Mouse (Mus musculus): Measurements from ENCODE around the gene R3hdm4.

DNA sequence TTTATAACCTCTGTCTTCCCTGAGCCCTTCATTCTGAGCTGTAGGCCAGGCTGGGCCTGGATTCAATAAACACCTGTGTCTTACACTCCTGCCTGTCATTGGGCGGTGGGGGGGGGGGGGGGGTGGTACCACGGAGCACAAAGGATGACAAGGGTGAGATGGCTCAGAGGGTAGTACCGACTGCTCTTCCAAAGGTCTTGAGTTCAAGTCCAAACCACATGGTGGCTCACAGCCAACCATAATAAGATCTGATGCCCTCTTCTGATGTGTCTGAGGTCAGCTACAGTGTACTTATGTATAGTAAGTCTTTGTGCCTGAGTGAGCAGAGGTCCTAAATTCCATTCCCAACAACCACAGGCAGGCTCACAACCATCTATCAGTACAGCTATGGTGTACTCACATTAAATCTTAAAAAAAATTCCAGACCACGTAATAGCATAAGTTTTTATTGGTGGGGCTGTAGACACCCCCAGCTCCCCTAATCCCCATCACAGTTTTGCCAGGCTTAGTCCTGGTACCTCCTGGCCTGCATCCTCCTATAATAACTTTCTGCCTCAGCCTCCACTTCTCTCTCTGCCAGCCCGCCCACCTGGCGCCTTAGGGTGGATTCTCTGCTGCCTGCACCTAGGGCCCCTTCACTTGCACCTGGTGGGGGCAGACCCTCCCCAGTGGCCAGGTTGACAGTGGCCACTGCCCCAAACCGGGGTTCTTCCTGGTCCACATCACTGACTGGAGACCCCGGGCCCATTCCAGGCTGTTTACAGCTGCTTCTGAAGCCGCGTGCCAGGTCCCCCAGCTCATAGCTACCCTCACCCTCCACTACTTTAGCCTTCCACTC lies 56.4 kb downstream of the R3hdm4 start:
- TF ChIP-seq CHD1 (IDR thresholded peaks at IDR 0.05; ENCODE audit: low read depth, low read length) = no peak
- no peak for TF ChIP-seq ZNF384 (IDR thresholded peaks at IDR 0.05; ENCODE audit: low read depth, low read length)
- no peak for TF ChIP-seq RCOR1 (IDR thresholded peaks at IDR 0.05; ENCODE audit: low read depth, low read length)
- no peak for TF ChIP-seq GATA1 (IDR thresholded peaks at IDR 0.05; ENCODE audit: low read depth, low read length)
- TF ChIP-seq EP300 (IDR thresholded peaks at IDR 0.05; ENCODE audit: low read depth in 1 of 2, low read length in 2 of 2) = no peak
- TF ChIP-seq ZC3H11A (IDR thresholded peaks at IDR 0.05; ENCODE audit: low read depth, low read length) = no peak
- TF ChIP-seq MYB (IDR thresholded peaks at IDR 0.05; ENCODE audit: low read depth, low read length) = no peak

Measured in MEL (cell line).